Mouse (Mus musculus) thymus, postnatal 14 days (tissue): ENCODE measurements around the gene Rasgef1b.
A peak's percentile ranks its signal among the peaks of the same experiment; 100 is the strongest.

ENCODE experiments used
- DNase-seq: peaks from one replicate; pipeline ENCODE4 v3.0.0; 2021

Rasgef1b gene

GRCm38 (mm10) chr5:99598470-99599110 is 130.3 kb downstream of the Rasgef1b start:
- no peak for DNase-seq

- no peak for DNase-seq
Observed at GRCm38 (mm10) chr5:99597701-99598100, 131.2 kb downstream of the Rasgef1b start.

GRCm38 (mm10) chr5:99591348-99591747 is 137.5 kb downstream of the Rasgef1b start:
- DNase-seq = no peak

GRCm38 (mm10) chr5:99590539-99590938 is 138.3 kb downstream of the Rasgef1b start:
- no peak for DNase-seq

GRCm38 (mm10) chr5:99587994-99588393 is 140.9 kb downstream of the Rasgef1b start:
- DNase-seq = no peak

- no peak for DNase-seq
Observed at GRCm38 (mm10) chr5:99587589-99587988, 141.3 kb downstream of the Rasgef1b start.

GRCm38 (mm10) chr5:99586287-99586686 is 142.6 kb downstream of the Rasgef1b start:
- DNase-seq = no peak

GRCm38 (mm10) chr5:99585166-99585898 is 143.5 kb downstream of the Rasgef1b start:
- DNase-seq = no peak

- DNase-seq = no peak
Observed at GRCm38 (mm10) chr5:99584266-99584665, 144.6 kb downstream of the Rasgef1b start.

- no peak for DNase-seq
Observed at GRCm38 (mm10) chr5:99582055-99582454, 146.8 kb downstream of the Rasgef1b start.

- peak; percentile 28 for DNase-seq
Observed at GRCm38 (mm10) chr5:99578692-99579091, 150.2 kb downstream of the Rasgef1b start.

- no peak for DNase-seq
Observed at GRCm38 (mm10) chr5:99575897-99576296, 153.0 kb downstream of the Rasgef1b start.

GRCm38 (mm10) chr5:99564501-99565323 is 164.2 kb downstream of the Rasgef1b start:
- DNase-seq = no peak

GRCm38 (mm10) chr5:99562096-99562495 is 166.8 kb downstream of the Rasgef1b start:
- no peak for DNase-seq

GRCm38 (mm10) chr5:99559814-99560213 is 169.1 kb downstream of the Rasgef1b start:
- no peak for DNase-seq

GRCm38 (mm10) chr5:99558231-99558630 is 170.6 kb downstream of the Rasgef1b start:
- DNase-seq = no peak

- no peak for DNase-seq
Observed at GRCm38 (mm10) chr5:99552645-99553044, 176.2 kb downstream of the Rasgef1b start.

GRCm38 (mm10) chr5:99544664-99545494 is 184.0 kb downstream of the Rasgef1b start:
- no peak for DNase-seq

- no peak for DNase-seq
Observed at GRCm38 (mm10) chr5:99541999-99542765, 186.7 kb downstream of the Rasgef1b start.

GRCm38 (mm10) chr5:99541321-99541895 is 187.5 kb downstream of the Rasgef1b start:
- no peak for DNase-seq

GRCm38 (mm10) chr5:99533416-99533815 is 195.4 kb downstream of the Rasgef1b start:
- no peak for DNase-seq
